Mouse (Mus musculus) urinary bladder, postnatal 4 days (tissue): ENCODE measurements around the gene Zfp277.

Experiments used
- DNase-seq, 2 experiments: peaks; one replicate each; pipeline ENCODE4 v3.0.0; 2021 to 2022; ENCODE audit warnings: low spot score in 2 of 2

Zfp277 gene

GRCm38 (mm10) chr12:40378621-40379537, 66.8 kb downstream of the Zfp277 start:
- no peak for DNase-seq

DNA sequence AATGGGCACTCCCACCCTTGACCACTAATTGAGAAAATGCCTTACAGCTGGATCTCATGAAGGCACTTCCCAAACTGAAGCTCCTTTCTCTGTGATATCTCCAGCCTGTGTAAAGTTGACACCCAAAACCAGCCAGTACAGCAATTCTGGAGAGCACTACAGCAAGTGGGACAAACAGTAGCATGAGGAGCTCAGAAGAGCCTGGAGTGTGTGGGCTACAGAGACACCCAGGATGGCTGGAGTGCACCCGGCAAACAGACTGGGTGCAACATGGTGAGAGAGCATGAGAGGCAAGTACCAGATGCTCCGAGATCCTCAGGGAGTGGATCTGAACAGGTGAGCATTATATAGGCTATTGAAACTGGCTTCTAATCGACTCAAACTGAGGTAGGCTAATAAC, 93.8 kb downstream of the Zfp277 start:
- DNase-seq: no peak

- no peak for DNase-seq
Observed at GRCm38 (mm10) chr12:40348251-40348650, 97.5 kb downstream of the Zfp277 start.

GRCm38 (mm10) chr12:40347060-40347698, 98.5 kb downstream of the Zfp277 start:
- DNase-seq: no peak

- no peak for DNase-seq
Observed at GRCm38 (mm10) chr12:40341443-40341842, 104.3 kb downstream of the Zfp277 start.

- DNase-seq: no peak
Observed at GRCm38 (mm10) chr12:40335303-40335702, 110.4 kb downstream of the Zfp277 start.

DNA sequence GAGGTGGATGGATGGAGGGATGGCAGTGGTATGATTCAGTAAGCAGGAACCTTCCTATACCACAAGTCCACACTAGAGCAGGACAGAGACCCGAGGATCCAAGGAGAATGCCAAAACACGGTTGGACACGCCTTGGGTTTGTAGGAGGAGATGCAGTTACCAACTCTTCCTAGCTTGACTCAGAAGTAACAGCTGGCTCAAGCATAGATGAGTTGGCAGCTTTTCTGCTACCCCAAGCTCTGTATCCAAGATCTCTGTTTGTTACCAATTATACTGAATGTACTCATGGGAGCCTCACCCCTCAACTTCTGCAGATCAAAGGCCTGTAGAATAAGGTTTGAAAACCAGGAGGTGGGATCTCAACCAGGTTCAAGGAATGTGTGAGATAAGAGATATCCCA, 114.2 kb downstream of the Zfp277 start:
- DNase-seq: no peak

- no peak for DNase-seq
Observed at GRCm38 (mm10) chr12:40327012-40327660, 118.6 kb downstream of the Zfp277 start.

DNA sequence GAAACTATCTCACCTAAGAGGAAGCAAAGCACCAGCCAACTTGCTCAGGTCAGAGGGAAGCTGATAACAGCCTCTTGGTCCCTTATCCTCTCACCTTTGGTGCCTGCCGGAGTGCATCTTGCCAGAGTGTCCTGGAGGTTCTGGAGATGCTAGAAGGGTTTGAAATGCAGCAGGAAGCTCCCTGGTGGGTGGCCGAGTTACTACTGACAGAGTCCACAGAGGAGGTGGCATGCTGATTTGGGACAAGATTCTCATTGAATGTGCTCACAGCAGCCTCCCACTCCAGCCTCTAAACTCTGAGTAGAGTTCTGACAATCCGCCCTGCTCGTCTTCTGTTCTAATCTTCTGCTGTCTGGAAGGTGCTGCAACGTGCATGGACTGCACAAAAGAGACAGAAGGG, 120.1 kb downstream of the Zfp277 start:
- no peak for DNase-seq

- no peak for DNase-seq
Observed at GRCm38 (mm10) chr12:40324819-40325218, 120.9 kb downstream of the Zfp277 start.

GRCm38 (mm10) chr12:40315146-40315545, 130.6 kb downstream of the Zfp277 start:
- DNase-seq: no peak

DNA sequence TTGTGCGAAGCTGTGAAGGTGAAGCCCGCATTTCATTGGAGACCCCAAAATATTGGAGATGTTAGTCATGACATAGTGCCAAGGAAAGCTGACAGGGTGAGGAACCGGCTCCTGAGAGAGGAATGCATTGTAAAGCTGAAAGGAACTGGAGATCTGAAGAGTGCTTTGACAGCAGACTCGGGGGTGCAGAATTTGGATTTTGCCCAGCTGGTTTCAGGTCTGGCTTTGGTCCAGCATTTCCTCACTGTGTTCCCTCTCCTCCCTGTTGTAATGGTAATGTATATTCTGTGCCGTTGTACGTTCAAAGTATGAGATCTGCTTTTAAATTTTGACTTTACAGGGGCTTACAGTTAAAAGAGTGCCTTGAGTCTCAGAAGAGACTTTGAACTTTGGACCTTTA, 141.7 kb downstream of the Zfp277 start:
- DNase-seq: no peak

DNA sequence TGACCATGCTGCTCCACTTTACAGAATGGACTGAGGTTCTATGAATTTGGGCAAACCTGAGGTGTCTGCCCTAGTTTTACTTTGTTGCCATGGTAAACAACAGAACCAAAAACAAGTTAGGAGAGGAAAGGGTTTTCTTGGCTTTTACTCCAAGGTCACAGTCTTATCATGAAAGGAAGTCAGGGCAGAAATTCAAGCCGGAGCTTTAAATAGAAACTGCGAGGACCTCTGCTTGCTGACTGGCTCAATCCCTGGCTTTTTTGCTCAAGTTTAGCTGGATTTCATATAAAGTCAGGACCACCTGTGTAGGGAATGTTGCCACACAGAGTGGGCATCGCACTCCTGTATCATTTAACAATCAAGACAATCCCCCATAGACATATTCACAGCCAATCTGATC, 147.1 kb downstream of the Zfp277 start:
- no peak for DNase-seq

DNA sequence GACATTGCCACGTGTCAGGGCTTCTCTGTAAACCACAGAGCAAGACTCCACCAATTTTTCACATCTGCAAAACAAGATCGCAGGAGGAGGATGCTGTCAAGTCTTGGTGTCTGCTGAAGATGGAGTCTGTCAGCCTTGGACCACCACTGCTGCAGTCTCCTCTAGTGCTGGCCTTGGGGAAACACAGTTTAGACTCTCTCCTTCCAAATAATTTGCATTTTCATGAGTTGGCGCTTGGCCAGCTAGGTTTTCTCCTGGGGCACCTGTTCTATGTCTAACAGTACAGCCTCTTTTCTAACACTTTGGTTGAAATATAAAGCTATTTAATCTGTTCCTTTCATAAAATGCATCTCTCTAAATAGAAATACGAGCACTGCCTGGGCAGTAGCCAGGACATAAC, 159.2 kb downstream of the Zfp277 start:
- no peak for DNase-seq

DNA sequence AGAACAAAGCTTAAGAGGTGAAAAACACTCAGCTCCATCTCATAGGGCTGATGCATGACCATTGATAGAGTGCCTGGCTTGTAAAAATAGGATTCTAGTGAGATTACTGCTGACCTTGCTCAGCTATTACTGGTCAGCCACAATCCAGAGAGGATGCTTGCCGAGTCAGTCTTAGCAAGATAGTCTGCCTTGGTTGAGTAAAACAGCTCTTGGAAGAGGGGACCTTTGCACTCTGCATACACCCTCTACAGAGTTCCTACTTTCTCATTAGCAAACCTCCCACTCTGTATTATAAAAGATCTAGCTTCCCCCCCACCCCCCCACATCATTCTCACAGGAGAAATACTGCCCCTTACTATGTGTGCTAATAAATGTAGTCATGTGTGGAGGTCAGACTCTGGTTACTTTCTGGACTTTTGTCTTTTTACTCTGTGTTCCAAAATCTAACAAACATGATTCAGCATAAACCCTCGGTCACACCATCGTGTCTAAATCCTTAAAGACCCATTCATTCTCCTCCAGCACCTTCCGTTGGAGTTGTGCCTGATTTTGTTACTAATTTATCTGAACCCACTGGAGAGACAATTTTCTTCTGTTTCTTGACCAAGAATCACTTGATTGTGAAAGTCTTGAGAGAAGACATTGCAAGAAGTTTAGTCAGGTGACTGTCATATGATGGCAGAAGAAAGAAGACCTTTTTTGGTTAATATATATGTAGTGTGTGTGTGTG, 164.9 kb downstream of the Zfp277 start:
- no peak for DNase-seq

DNA sequence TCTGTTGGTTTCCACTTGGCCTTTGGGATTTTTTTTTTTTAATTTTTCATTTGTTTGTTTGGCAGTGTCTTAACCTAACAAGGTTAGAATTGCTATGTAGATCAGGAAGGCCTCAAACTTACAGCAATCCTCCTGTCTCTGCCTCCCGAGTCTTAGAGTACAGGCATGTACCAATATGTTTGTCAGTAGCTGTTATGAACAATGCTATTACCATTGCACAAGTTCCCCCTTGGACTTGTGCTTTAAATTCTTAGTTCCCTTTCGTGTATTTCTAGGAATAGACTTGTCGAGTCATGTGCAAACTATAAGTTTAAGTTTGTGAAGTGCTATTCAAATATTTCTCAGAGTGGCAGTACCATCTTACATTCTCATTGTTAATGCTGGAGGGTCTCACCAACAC, 168.1 kb downstream of the Zfp277 start:
- DNase-seq: no peak

GRCm38 (mm10) chr12:40274931-40275330, 170.8 kb downstream of the Zfp277 start:
- DNase-seq: no peak

DNA sequence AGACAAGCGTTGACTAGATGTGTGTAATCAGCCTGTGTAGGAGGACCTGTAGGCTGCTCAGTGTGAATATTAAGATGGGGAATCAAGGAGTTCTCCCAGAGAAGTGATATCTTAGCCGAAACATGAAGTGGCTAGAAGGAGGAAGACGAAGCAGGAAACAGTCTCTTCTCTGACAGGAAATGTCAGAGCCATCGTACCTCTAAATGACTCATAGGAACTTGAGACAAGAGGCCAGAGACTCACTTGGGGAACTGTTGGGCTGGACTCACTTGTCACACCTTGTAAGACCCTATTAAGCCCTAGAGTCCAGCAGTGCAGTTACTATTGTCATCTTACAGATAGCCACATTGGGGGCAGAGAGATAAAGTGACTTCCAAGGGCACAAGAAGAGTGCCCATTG, 172.4 kb downstream of the Zfp277 start:
- DNase-seq: no peak

GRCm38 (mm10) chr12:40272710-40273109, 173.0 kb downstream of the Zfp277 start:
- DNase-seq: no peak

- DNase-seq: no peak
Observed at GRCm38 (mm10) chr12:40268313-40268712, 177.4 kb downstream of the Zfp277 start.
